Comparison of ENCODE assay signal across 21 mouse cellular contexts in genomic region chr16:76766636-76767035, GRCm38 (mm10).
DNase-seq lines count a peak whose midpoint lies in the region; ATAC-seq and TF ChIP-seq lines count a peak whose summit lies in the region.
"Had no signal": no experiment of that assay in that cellular context is flagged by ENCODE, and none has a peak within 500 bp of the region (broad histone marks: within the 10 kb centered on the region; RNA-seq: fewer than 3 reads in every experiment).

No protein-coding gene starts in this region.

- peak; percentile 31 for DNase-seq in embryonic facial prominence, embryonic 14.5 days (ENCODE audit: low spot score)
- DNase-seq in embryonic facial prominence, embryonic 10.5 days (ENCODE audit: low spot score): no peak
- DNase-seq in lung, embryonic 14.5 days: peak; percentile 40
- no peak for DNase-seq in lung, adult 2 months
- peak; percentile 38 for DNase-seq in adrenal gland, postnatal 10 days
- peak; percentile 15 to 31 for DNase-seq in kidney, postnatal 36 days
- no peak for DNase-seq in spleen, postnatal 14 days (ENCODE audit: low spot score in 2 of 2)
- DNase-seq: cerebellum, adult 8-10 months; gastrocnemius, postnatal 10 days; heart, adult 18-20 months; heart, postnatal 36 days; left cerebral cortex, postnatal 4 days; liver; thymus, adult 2 months had no signal

- no peak overlapping the region for H3K9ac ChIP-seq in embryonic facial prominence, embryonic 14.5 days (ENCODE audit: low read depth, low read length)
- no peak overlapping the region for H3K9ac ChIP-seq in lung, embryonic 14.5 days
- H3K9ac ChIP-seq: embryonic facial prominence, embryonic 12.5 days; hindbrain, embryonic 14.5 days; intestine, embryonic 15.5 days had no signal

- H3K4me2 ChIP-seq in embryonic facial prominence, embryonic 14.5 days (ENCODE audit: low read depth, low read length): no peak overlapping the region
- no peak overlapping the region for H3K4me2 ChIP-seq in lung, embryonic 14.5 days
- H3K4me2 ChIP-seq: hindbrain, embryonic 14.5 days; intestine, embryonic 15.5 days had no signal

- no peak overlapping the region for H3K27ac ChIP-seq in embryonic facial prominence, embryonic 14.5 days (replicated peaks; ENCODE audit: low read depth, low read length)
- no peak overlapping the region for H3K27ac ChIP-seq in embryonic facial prominence, embryonic 10.5 days (replicated peaks)
- no peak overlapping the region for H3K27ac ChIP-seq in lung, embryonic 14.5 days (ENCODE audit: low read depth)
- H3K27ac ChIP-seq: embryonic facial prominence, embryonic 12.5 days; hindbrain, embryonic 14.5 days; intestine, embryonic 15.5 days; layer of hippocampus, adult 2 months had no signal

- no peak overlapping the region for H3K4me3 ChIP-seq in embryonic facial prominence, embryonic 14.5 days (ENCODE audit: low read depth, low read length)
- H3K4me3 ChIP-seq in embryonic facial prominence, embryonic 10.5 days: no peak overlapping the region
- H3K4me3 ChIP-seq in lung, embryonic 14.5 days (ENCODE audit: low read depth, low read length): no peak overlapping the region
- no peak overlapping the region for H3K4me3 ChIP-seq in lung, adult 2 months (replicated peaks; ENCODE audit: extremely low read depth, low read depth, low read length)
- H3K4me3 ChIP-seq: embryonic facial prominence, embryonic 12.5 days; intestine, embryonic 15.5 days; layer of hippocampus, adult 2 months had no signal

- no peak for ATAC-seq in embryonic facial prominence, embryonic 14.5 days (ENCODE audit: low read depth)
- no peak for ATAC-seq in lung, embryonic 14.5 days (ENCODE audit: insufficient read depth)
- ATAC-seq: forebrain, embryonic 14.5 days; intestine, embryonic 15.5 days; midbrain, embryonic 16.5 days had no signal

- H3K4me1 ChIP-seq in embryonic facial prominence, embryonic 14.5 days (ENCODE audit: control insufficient read depth, insufficient read depth, low read length): peaks cover 6% of the 10 kb centered on the region; the same call in 1 of the 2 replicates
- H3K4me1 ChIP-seq in embryonic facial prominence, embryonic 10.5 days: peaks cover 41% of the 10 kb centered on the region
- H3K4me1 ChIP-seq in lung, embryonic 14.5 days (ENCODE audit: insufficient read depth): peaks cover 4% of the 10 kb centered on the region
- peaks cover 6% of the 10 kb centered on the region for H3K4me1 ChIP-seq in lung, adult 2 months (ENCODE audit: control insufficient read depth, insufficient read depth, low read length)
- H3K4me1 ChIP-seq: embryonic facial prominence, embryonic 12.5 days; intestine, embryonic 15.5 days had no signal

- no peak for TF ChIP-seq POLR2A in lung, adult 2 months (IDR thresholded peaks at IDR 0.05; ENCODE audit: borderline replicate concordance, extremely low read depth, low read depth, low read length)

- no peak for TF ChIP-seq CTCF in lung, embryonic 14.5 days (IDR thresholded peaks at IDR 0.05; ENCODE audit: low read depth)
- no peak for TF ChIP-seq CTCF in lung, adult 2 months (IDR thresholded peaks at IDR 0.05; ENCODE audit: insufficient read depth, low read length)

- no peaks in the 10 kb centered on the region for H3K27me3 ChIP-seq in embryonic facial prominence, embryonic 14.5 days (replicated peaks; ENCODE audit: control insufficient read depth, insufficient read depth, low read length)
- no peaks in the 10 kb centered on the region for H3K27me3 ChIP-seq in embryonic facial prominence, embryonic 10.5 days (replicated peaks; ENCODE audit: low read depth, poor library complexity, severe bottlenecking)
- no peaks in the 10 kb centered on the region for H3K27me3 ChIP-seq in lung, embryonic 14.5 days (ENCODE audit: insufficient read depth, low read length)
- H3K27me3 ChIP-seq: embryonic facial prominence, embryonic 12.5 days; intestine, embryonic 15.5 days had no signal

- no peaks in the 10 kb centered on the region for H3K9me3 ChIP-seq in embryonic facial prominence, embryonic 14.5 days (ENCODE audit: control insufficient read depth, low read length)
- H3K9me3 ChIP-seq in embryonic facial prominence, embryonic 10.5 days: no peaks in the 10 kb centered on the region
- no peaks in the 10 kb centered on the region for H3K9me3 ChIP-seq in lung, embryonic 14.5 days (ENCODE audit: low read depth, low read length)
- H3K9me3 ChIP-seq: embryonic facial prominence, embryonic 12.5 days; G1E; intestine, embryonic 15.5 days had no signal

- H3K36me3 ChIP-seq in embryonic facial prominence, embryonic 14.5 days (ENCODE audit: control insufficient read depth, insufficient read depth, low read length): no peaks in the 10 kb centered on the region
- no peaks in the 10 kb centered on the region for H3K36me3 ChIP-seq in embryonic facial prominence, embryonic 10.5 days (replicated peaks)
- no peaks in the 10 kb centered on the region for H3K36me3 ChIP-seq in lung, embryonic 14.5 days (ENCODE audit: insufficient read depth)
- H3K36me3 ChIP-seq: embryonic facial prominence, embryonic 12.5 days; G1E; intestine, embryonic 15.5 days had no signal

- 59% methylated on average over 3 of the region's 3 CpGs for WGBS in embryonic facial prominence, embryonic 14.5 days
- 86% methylated on average over 3 of the region's 3 CpGs for WGBS in embryonic facial prominence, embryonic 10.5 days
- 46% methylated on average over 3 of the region's 3 CpGs for WGBS in lung, embryonic 14.5 days
- WGBS in lung, adult 2 months: 59% methylated on average over 3 of the region's 3 CpGs

Comparison
In these comparisons a context has a peak if more than half of its experiments do, and no peak if none do; other contexts are left out.
1. DNase-seq: peak in embryonic facial prominence, embryonic 14.5 days (single experiment), lung, embryonic 14.5 days (single experiment), adrenal gland, postnatal 10 days (single experiment) and kidney, postnatal 36 days (2 of 2); none in embryonic facial prominence, embryonic 10.5 days (single experiment), lung, adult 2 months (single experiment) and spleen, postnatal 14 days (0 of 2).